Mouse (Mus musculus) left cerebral cortex, postnatal 14 days (tissue): ENCODE measurements around the gene Spag6l. TPM values are rescaled to one million over a fixed set of nuclear protein-coding genes. Genes with fewer than 3 reads are reported as not detected.
A peak's percentile ranks its signal among the peaks of the same experiment; 100 is the strongest.
"Not testable (repeated sequence)": the region's sequence is repeated elsewhere in the genome, so short reads cannot be mapped to it uniquely, and the experiment has no call there.

Experiments used
- DNase-seq, 2 experiments: peaks; one replicate each; pipeline ENCODE4 v3.0.0; 2021 to 2022; ENCODE audit warnings: low spot score in 2 of 2, mixed read lengths in 1 of 2
- intact Hi-C: fragments of 180-260 bp; cut with DNase I; formaldehyde crosslinking; loops from one replicate; pipeline ENCODE4 v1.15.1; 2025
- long read RNA-seq, 2 experiments: library from polyadenylated mRNA; stranded (forward); transcript quantifications; one replicate each; pipeline ENCODE4 v2.0.0; 2021
- total RNA-seq, 2 experiments: library from RNA; stranded (reverse); gene quantifications; 2 replicates each; pipeline ENCODE4 v1.2.3; 2021

Spag6l gene
- 1 to 10 TPM; 8.4 to 9.3 TPM for total RNA-seq
- long read RNA-seq, experiment 1, transcript Spag6l-201 (11 exons, 2,416 nt) = major isoform, 6 of 16 reads
- long read RNA-seq, experiment 1, partial matches to known transcripts = 3 of 16 reads
- long read RNA-seq, experiment 1, other reads (novel, unspliced or antisense) = 7 of 16 reads
- long read RNA-seq, experiment 2, transcript Spag6l-201 (11 exons, 2,416 nt) = major isoform, 6 of 8 reads
- long read RNA-seq, experiment 2, partial matches to known transcripts = 0 of 8 reads
- long read RNA-seq, experiment 2, other reads (novel, unspliced or antisense) = 2 of 8 reads

DNA sequence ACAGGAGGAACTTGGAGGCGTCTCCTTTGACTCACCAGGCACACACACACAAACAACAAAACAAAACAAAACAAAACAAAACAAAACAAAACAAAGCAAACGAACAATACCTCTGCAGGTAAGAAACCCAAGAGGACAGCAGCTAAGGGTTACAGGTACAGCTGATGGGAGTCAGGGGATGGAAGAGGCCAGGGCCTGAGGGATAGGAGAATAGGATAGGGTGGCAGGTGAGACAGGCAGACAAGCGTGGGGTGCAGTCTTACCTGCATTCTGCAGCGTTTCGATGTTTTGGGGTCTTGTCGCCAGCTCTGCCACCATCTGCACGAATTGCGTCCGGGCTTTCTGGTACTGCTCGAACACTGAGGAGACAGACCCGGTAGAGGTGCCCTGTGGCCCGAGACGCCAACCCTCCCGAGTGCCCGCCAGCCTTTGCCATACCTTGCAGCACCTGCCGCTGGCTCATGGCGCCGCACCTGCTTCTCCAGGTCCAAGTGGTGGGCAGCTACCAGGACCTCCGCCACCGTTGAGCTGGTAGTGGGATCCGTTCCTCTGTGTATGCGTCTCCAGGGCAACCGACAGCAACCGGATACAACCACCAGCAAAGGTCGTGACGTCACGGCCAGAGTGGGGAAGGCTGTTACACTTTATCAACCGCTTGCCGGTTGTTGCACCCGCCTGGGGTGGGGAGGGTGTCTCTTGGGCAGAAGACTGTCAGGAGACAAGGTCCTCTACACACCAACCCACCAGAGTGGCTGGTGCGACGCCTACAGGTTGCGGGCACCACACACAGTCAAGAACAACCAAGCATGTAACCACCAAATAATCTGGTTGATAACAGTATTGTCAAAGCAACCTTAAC, at the start of gene Spag6l:
Gene Spag6l, minus strand, starts transcription at position 700 of the 859 bp plus-strand sequence.
- intact Hi-C loops = no loop called here
- peak; percentile 53 to 66 for DNase-seq

DNA sequence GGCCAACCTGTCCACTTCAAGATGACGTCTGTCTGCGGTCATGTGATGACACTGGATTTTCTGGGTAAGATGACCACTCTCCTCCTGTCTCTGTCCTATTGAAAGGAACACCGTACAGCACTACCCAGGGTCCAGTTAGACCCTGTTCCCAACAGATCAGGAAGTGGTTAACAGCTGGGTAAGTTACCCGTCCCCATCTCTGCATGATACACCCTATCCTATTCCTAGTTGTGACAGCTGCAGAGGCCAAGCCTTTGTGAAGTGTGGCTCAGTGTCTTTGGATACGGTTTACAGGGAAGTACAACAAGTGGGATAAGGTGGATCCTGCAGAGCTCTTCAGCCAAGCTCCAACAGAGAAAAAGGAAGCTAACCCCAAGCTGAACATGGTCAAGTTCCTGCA, 49.8 kb upstream of the Spag6l start:
- DNase-seq = no peak
- intact Hi-C loops = no loop called here

DNA sequence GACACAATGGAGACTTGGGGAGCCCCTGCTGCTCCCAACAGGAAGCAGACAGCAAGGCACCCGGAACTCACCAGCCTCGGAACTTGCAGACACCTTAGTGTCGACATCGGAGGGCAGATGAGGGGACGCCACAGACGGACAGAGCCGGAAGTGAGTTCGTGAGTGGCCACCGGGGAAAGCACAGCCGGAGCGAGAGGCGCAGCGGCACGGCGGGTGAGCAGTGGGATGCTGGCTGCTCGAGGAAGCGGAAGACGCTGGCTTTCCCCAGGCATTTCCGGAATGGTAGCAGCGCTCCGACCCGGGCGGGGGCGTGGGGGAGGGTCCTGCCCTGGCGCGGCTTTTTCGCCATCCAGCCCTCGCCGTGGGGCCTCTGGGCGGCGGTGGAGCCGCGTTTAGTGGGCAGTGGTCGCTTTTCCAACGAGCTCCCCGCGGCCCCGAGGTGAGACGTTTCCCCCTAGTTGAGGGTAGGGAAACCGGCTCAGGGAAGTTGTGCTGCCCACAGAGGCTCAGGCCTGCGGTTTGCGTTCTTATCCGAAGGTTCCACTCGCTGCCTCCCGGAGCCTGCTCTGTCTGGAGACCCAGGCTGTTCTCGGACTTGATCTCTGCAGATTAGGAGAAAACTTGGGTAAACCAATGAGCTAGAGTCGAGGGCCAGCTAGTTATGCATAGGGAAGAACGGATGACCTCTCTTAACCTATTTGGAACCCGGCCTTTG, 41.5 kb upstream of the Spag6l start, which contains the start of the genes Top3b and Vpreb1:
Gene Top3b, plus strand, starts transcription at position 120 of the 715 bp plus-strand sequence.
Gene Vpreb1, minus strand, starts transcription at position 227 of the 715 bp plus-strand sequence.
- peak; percentile 94 to 95 for DNase-seq
- intact Hi-C loops = no loop called here

DNA sequence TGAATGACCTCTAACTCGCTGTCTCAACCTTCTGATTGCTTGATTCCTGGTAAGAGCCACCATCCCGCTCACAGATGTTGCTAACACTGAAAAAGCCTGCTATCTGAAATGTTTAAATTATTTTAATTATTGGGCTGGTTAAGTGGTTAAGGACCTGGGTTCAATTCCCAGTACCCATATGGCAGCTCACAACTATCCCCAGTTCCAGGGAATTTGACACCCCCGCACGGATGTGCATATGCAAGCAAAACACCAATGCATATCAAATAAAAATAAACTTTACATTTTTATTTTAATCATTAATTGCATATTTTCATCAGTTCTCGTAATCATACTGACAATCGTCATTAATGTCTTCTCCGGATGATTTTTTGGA, 41.0 kb upstream of the Spag6l start:
- DNase-seq = no peak
- intact Hi-C loops = no loop called here

DNA sequence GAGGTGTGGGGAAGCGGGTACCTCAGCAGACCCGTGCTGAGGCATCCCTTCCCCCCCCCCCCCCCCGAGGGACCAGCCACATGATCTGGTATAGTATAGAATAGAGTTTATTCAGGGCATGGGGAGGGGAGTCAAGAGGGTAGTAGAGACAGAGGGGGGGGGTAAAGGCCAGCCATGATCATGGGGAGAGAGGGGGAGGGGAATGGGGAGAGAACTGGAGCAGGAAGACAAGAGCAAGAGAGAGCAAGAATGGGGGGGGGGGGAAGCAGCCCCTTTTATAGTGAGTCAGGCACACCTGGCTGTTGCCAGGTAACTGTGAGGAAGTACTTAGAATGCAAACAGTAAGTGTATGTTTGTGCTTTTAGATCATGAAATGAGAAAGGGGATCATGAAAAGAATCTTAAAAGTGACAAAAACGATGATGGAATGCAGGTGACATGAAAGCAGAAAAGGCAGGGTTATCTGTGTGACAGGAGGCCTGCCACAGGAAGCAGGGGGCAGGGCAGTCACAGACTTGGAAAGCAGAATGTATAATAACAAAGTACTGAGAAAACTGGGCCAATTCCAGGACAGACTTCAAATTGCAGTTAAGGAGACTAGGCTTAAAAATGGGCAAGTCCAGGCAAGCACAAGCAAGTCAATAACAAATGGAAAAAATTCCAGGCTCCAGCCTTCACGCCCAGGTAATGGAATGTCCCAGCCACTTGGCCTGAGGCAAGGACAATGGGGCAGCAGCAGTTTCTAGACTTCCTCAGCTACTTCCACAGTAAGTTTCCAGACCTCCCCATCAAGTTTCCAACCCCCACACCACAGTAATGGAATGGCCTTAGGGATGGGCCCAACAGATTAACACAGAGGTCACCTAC, 36.7 kb upstream of the Spag6l start:
- no peak for DNase-seq
- intact Hi-C loops = loop anchor here (10.0 kb wide), 1 partner anchor 261 kb away; the partner anchor contains the start of gene Fgd4

DNA sequence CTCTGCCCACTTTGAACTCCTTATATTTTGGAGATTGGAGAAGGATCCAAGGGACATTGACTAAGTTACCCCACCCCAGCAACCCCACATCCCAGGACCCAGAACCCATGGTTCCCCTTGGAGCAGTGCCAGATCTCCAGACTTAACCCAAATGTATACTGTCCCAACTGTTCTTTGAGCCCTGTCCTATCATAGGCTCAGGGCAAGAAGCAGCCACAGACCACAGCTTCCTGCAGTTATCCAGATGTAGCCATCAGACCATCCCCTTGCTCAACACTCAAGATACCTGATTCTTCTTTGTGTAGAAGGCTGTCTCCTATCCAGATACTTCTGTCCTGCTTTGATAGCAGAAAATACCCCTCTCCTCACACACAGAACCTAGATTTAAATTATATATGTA, 36.0 kb upstream of the Spag6l start:
- intact Hi-C loops = loop anchor here (10.0 kb wide), 1 partner anchor 260 kb away; the partner anchor contains the start of gene Fgd4
- no peak for DNase-seq

DNA sequence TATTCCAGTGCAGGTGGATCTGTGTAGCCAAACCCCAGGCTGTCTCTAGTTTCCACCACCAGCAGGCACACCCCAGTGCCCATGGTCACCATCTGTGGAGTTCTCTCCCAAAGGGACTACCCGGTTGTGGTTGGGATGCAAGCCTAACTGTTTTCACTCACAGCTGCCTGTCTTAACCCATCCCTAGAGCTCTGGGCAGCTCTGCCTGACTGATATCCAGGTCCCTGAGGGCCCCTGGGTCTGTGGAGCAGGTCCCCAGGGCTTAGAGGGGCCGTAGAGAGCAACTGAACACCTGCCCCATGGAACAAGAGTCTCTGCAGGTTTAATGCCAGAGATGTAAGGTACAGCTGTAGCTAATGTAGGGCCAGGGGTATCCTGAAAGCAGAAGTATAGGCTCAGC, 34.7 kb upstream of the Spag6l start, which contains the start of gene Igll1:
Gene Igll1, minus strand, starts transcription at position 8 of the 400 bp plus-strand sequence.
- DNase-seq = no peak

DNA sequence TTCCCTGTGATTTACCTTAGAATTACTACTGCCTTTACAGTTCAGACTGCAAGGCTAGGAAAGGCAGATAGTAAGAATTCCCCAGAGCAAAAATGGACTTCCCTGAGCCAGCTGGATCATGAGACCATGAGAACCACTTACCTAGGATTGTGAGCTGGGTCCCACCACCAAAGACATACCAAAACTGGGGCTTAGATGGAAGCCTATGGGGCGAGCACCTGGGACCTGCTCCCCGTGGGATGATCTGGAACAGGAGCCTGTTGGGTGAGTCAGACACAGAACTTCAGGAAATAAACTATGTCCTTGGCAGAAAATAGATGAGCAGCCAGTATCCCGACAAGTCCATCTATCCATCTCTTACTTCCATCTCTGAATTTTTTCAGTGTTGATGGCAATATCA, 33.0 kb upstream of the Spag6l start:
- intact Hi-C loops = loop anchor here (10.0 kb wide), 1 partner anchor 257 kb away; the partner anchor contains the start of gene Fgd4
- DNase-seq = no peak

More for the DNA sequence above, 34.7 kb upstream of the Spag6l start, which contains the start of gene Igll1:
- intact Hi-C loops = loop anchor here (10.0 kb wide), 1 partner anchor 259 kb away; the partner anchor contains the start of gene Fgd4

DNA sequence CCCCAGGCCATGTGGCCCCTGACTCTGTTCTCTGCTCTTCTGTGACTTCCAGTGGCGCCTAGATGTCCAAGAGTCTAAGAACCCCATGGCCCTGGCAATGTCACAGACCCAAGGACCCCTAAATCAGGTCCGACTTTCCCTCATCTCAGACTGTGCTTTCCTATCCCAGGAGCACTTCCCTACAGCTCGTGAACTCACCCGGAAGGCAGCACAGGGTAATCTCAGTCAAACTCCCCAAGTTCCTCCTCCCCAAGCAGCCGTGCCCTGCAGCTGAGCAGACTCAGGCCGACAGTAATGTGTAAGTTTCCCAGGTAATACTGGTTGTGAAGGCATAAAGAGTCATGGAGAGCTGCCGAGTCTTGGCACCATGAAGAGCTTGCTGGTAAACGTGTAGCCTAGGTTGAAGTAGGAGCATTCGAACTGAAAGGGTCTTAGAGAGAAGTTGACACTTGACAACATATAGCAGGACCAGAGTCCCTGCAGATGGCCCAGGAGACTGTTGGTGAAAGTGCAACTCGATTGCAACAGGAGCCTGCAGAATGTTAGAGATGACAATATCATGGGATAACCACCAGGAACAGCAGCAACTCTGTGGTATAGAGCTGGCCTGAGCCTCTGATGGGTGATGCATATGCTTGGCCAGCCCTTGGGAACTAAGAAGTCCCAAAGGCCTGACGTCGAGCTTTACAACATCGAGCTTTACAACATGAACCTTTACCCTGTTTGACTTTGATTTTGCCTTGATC, 27.6 kb upstream of the Spag6l start:
- DNase-seq = no peak
- intact Hi-C loops = no loop called here

DNA sequence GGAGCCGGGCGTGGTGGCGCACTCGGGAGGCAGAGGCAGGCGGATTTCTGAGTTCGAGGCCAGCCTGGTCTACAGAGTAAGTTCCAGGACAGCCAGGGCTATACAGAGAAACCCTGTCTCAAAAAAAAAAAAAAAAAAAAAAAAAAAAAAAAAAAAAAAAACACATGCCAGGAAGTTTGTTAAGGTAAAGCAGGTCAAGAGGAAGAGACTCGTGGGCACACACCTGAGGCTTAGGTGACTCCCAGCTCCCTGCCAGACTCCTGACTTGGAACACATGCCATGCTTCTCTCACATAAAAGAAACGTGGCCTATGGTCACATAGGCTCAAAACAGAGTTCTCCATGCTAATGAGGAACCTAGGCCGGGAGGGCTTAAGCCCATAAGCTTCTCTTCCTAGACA, 26.8 kb upstream of the Spag6l start:
- intact Hi-C loops = not testable (repeated sequence)

DNA sequence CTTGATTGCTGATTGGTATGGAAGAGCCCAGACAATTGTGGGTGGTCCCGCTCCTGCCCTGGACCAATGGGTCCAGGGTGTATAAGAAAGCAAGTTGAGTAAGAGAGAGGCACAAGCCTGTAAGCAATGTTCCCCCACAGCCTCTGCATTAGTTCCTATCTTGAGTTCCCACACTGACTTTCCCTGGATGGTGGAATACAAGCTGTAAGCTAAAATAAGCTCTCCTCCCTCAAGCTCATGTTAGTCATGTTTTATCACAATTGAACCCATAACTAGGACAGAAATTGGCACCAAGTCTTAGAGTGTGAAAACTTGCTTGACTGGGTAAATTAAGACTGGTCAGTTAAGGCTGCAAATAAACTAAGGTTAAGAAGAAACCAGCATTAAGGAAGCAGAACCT, 26.3 kb upstream of the Spag6l start:
- intact Hi-C loops = no loop called here
- DNase-seq = no peak

More for the DNA sequence above, 26.8 kb upstream of the Spag6l start:
- not testable (repeated sequence) for DNase-seq

DNA sequence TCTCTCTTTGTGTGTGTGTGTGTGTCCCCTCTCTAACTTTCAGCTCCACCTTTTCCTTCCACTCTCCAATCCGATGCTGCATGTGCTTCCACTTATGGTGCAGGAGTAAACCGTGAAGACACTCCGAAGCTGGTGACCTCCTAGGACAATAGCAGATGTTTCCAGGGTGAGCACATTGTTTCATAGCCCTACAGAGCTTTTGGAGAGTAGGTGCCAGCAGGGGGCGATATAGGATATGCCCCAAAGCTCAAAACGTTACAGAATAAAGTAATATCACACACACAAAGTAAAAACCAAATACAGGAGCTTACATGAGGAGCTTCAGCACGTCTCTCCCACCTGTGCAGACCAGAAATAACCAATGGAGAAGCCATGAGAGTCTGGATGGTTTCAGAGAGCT, 25.6 kb upstream of the Spag6l start:
- peak; percentile 22 to 34 for DNase-seq
- intact Hi-C loops = no loop called here

DNA sequence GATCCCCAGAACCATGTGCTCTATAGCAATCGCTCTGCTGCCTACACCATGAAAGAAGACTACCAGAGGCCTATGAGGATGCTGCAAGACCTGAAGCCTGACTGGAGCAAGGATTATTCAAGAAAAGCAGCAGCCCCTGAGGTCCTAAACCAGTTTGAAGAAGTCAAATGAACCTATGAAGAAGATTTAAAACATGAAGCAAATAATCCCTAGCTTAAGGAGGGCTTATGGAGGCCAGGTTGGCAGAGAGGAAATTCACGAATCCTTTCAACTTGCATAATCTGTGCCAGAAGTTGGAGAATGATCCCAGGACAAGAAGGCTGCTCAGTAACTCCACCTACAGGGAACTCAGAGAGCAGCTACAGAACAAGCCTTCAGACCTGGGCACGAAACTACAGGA, 23.2 kb upstream of the Spag6l start:
- intact Hi-C loops = no loop called here
- DNase-seq = no peak

DNA sequence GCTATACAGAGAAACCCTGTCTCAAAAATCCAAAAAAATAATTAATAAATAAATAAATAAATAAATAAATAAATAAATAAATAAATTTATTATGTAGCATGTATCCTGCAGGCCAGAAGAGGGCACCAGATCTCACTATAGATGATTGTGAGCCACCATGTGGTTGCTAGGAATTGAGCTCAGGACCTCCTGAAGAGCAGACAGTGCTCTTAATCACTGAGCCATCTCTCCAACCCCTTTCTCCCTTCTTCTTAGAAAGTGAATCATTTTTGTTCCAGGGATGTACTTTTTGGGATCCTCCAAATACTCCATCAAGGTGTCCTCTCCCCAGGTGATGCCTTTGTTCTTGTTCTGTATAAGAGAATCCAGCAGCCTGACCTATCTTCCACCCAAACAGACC, 19.9 kb upstream of the Spag6l start:
- intact Hi-C loops = no loop called here
- no peak for DNase-seq

DNA sequence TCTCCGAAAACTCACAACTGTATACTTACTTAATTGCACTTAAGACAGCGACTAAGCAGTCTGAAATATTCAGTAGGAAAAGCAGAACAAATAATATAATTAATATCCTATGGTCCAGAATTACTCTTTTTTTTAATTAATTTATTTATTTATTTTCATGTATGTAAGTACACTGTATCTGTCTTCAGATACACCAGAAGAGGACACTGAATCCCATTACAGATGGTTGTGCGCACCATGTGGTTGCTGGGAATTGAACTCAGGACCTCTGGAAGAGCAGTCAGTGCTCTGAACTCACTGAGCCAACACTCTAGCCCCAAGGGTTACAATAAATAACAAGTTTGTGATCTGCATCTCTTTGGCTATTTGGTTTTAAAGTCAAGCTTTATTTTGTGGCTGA, 415 bp upstream of the Spag6l start:
- DNase-seq = no peak
- intact Hi-C loops = loop anchor here (1.0 kb wide), 1 partner anchor 19 kb away; no protein-coding TSS in a partner anchor

DNA sequence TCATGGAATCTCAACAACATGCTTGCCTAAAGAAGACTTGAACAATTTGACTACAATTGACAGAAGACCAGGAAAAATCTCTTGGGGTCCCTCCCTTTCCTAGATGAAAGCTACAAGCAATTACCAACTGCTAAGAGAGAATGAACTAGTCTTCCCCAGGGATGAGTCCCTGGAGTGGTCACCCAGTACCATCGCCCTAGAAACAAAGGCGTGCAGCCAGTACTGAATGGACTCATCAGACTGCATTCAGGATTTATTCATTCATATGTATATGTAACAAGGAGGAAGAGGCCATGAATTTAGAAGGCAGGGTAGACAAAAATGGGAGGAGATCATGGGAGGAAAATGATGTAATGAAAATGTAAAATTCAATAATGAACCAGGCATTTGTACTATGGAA, 3.0 kb downstream of the Spag6l start:
- intact Hi-C loops = no loop called here
- DNase-seq = no peak

DNA sequence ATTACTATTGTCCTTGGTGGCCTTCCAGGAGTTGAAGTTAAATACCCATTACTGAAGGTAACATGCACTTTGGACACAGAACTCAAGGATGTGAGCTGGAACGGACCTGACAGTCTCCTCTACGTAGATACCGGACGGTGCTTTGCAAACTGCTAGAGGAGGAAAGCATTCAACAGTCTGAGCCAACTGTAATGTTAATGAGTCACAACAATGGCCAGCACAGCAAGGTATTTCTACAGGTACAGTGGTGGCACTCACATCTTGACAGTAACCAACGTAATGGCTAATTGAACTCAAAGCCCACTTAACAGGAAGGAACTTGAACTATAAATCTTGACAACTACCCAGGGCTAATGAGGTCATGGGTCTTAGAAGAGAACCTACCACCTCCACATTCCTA, 3.8 kb downstream of the Spag6l start:
- intact Hi-C loops = no loop called here
- DNase-seq = no peak

DNA sequence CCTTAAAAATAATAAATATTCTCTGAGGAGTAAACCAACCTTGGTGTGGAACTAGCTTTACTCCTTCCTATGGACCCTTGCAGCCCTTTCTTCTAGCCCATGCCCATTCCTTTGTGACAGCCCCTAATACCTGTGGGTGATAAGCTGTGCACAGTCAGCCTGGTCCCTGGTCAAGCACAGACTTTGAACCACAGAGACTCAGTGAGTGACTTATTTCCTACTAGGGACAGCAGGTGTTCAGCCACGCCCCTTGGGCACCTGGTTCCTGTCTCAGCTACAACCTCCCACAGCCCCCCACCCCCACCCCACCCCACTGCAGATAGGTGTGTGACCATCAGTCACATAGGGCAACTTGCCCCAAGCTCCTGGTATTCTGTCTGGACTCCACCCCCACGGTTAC, 22.9 kb downstream of the Spag6l start:
- DNase-seq = no peak
- intact Hi-C loops = no loop called here
